Mouse (Mus musculus) gonadal fat pad, adult 2 months (tissue): ENCODE data around the gene Atrnl1. TPM values are rescaled to one million over a fixed set of nuclear protein-coding genes. Genes with fewer than 3 reads are reported as not detected.

ENCODE experiments used
- DNase-seq: peaks from one replicate; pipeline ENCODE4 v3.0.0-alpha.2; 2012; ENCODE audit warnings: low read depth
- polyA plus RNA-seq: library from polyadenylated mRNA; depleted of rRNA; stranded (reverse); fragments of >200 nt; gene quantifications from 2 replicates; pipeline ENCODE4 v1.2.3, GENCODE M21; 2012

Gene Atrnl1
- polyA plus RNA-seq, 1 experiment, result 9.5 TPM

GRCm38 (mm10) chr19:58072846-58073245 lies 462.0 kb downstream of the Atrnl1 start:
- DNase-seq, result no peak

- DNase-seq, result no peak
Measured at GRCm38 (mm10) chr19:58075252-58075651, 464.4 kb downstream of the Atrnl1 start.

GRCm38 (mm10) chr19:58076961-58077371 lies 466.1 kb downstream of the Atrnl1 start:
- no peak for DNase-seq

GRCm38 (mm10) chr19:58077529-58078070 lies 466.8 kb downstream of the Atrnl1 start:
- DNase-seq, result no peak

- DNase-seq, result no peak
Measured at GRCm38 (mm10) chr19:58080168-58080567, 469.3 kb downstream of the Atrnl1 start.

- DNase-seq, result no peak
Measured at GRCm38 (mm10) chr19:58082751-58083150, 471.9 kb downstream of the Atrnl1 start.

- no peak for DNase-seq
Measured at GRCm38 (mm10) chr19:58084826-58085225, 474.0 kb downstream of the Atrnl1 start.

- DNase-seq, result no peak
Measured at GRCm38 (mm10) chr19:58086734-58087133, 475.9 kb downstream of the Atrnl1 start.

- no peak for DNase-seq
Measured at GRCm38 (mm10) chr19:58087901-58088300, 477.1 kb downstream of the Atrnl1 start.

- no peak for DNase-seq
Measured at GRCm38 (mm10) chr19:58088433-58088832, 477.6 kb downstream of the Atrnl1 start.

- DNase-seq, result no peak
Measured at GRCm38 (mm10) chr19:58091911-58092310, 481.1 kb downstream of the Atrnl1 start.

- no peak for DNase-seq
Measured at GRCm38 (mm10) chr19:58094781-58095543, 484.1 kb downstream of the Atrnl1 start.

- no peak for DNase-seq
Measured at GRCm38 (mm10) chr19:58095776-58096175, 484.9 kb downstream of the Atrnl1 start.

- DNase-seq, result no peak
Measured at GRCm38 (mm10) chr19:58097195-58097594, 486.4 kb downstream of the Atrnl1 start.

- DNase-seq, result no peak
Measured at GRCm38 (mm10) chr19:58099539-58099938, 488.7 kb downstream of the Atrnl1 start.

- no peak for DNase-seq
Measured at GRCm38 (mm10) chr19:58100381-58100780, 489.5 kb downstream of the Atrnl1 start.

GRCm38 (mm10) chr19:58104544-58104943 lies 493.7 kb downstream of the Atrnl1 start:
- DNase-seq, result no peak

GRCm38 (mm10) chr19:58107632-58108031 lies 496.8 kb downstream of the Atrnl1 start:
- no peak for DNase-seq

GRCm38 (mm10) chr19:58110491-58110890 lies 499.7 kb downstream of the Atrnl1 start:
- no peak for DNase-seq

- DNase-seq, result no peak
Measured at GRCm38 (mm10) chr19:58111291-58111690, 500.5 kb downstream of the Atrnl1 start.

GRCm38 (mm10) chr19:58112151-58112550 lies 501.3 kb downstream of the Atrnl1 start:
- no peak for DNase-seq

- no peak for DNase-seq
Measured at GRCm38 (mm10) chr19:58113092-58113731, 502.4 kb downstream of the Atrnl1 start.

- DNase-seq, result no peak
Measured at GRCm38 (mm10) chr19:58117595-58117994, 506.8 kb downstream of the Atrnl1 start.
